Mouse (Mus musculus) ES-E14 (cell line): ENCODE data around the gene Selp.

Experiments
- CHD2 ChIP-seq: IDR thresholded peaks from 2 replicates; pipeline ENCODE4 v1.6.1; 2014; ENCODE audit warnings: mild to moderate bottlenecking, low read depth, low read length, inconsistent platforms
- HCFC1 ChIP-seq: IDR thresholded peaks from 2 replicates; pipeline ENCODE4 v1.6.1; 2012; ENCODE audit warnings: low read length, inconsistent platforms, borderline replicate concordance; ENCODE audit not compliant: insufficient read depth
- MAFK ChIP-seq: IDR thresholded peaks from 2 replicates; pipeline ENCODE4 v1.6.1; 2014; ENCODE audit warnings: mild to moderate bottlenecking, low read depth, low read length, inconsistent platforms; ENCODE audit not compliant: insufficient read depth
- ZC3H11A ChIP-seq: IDR thresholded peaks from 2 replicates; pipeline ENCODE4 v1.6.1; 2012; ENCODE audit warnings: low read depth, mild to moderate bottlenecking, inconsistent platforms, low read length, borderline replicate concordance
- ZNF384 ChIP-seq: IDR thresholded peaks from 2 replicates; pipeline ENCODE4 v1.6.1; 2012; ENCODE audit warnings: low read depth, low read length, inconsistent platforms

- no peak for TF ChIP-seq MAFK
- no peak for TF ChIP-seq ZC3H11A
- TF ChIP-seq CHD2, result no peak
- no peak for TF ChIP-seq HCFC1
- no peak for TF ChIP-seq ZNF384
Measured at GRCm38 (mm10) chr1:164074606-164075140, 40.4 kb upstream of the Selp start.
